Mouse (Mus musculus): ENCODE results near the gene Trim58. TPM values are rescaled to one million over a fixed set of nuclear protein-coding genes. Genes with fewer than 3 reads are reported as not detected.

Trim58 gene
- polyA plus RNA-seq, 1 experiment from 2014 or later = 0.26 TPM

- no peak for ATAC-seq (ENCODE audit: insufficient number of reproducible peaks, insufficient read depth, low FRiP score, low TSS enrichment)
- Histone ChIP-seq H3K4me1 (no peaks in the 10 kb centered on the region), H3K36me3 (no peaks in the 10 kb centered on the region), H3K9me3 (no peaks in the 10 kb centered on the region), H3K27me3 (no peaks in the 10 kb centered on the region), H3K4me2 (replicated peaks) (no peak overlapping the region), H3K9ac (no peak overlapping the region), H3K27ac (no peak overlapping the region), H3K4me3 (no peak overlapping the region)
These were observed 29.0 kb downstream of the Trim58 start for GRCm38 (mm10) chr11:58669252-58669651.

DNA sequence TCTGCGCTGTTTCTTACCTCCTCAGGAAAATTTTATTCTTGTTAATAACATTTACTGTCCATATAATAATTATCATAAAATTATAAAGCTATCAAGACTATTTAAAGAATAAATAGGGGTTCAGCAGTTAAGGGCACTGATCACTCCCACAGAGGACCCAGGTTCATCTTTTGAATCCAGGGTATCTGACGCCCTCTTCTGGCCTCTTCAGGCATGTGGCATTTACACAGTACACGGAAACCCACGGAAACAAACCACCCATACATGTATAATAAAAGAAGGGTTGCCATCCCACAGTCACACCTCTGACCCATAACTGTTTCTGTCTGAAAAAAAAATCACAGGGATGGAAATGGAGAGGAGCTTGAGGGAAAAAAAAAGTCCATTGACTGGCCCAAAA lies 31.6 kb downstream of the Trim58 start:
- ATAC-seq (ENCODE audit: insufficient number of reproducible peaks, insufficient read depth, low FRiP score, low TSS enrichment) = no peak
- Histone ChIP-seq H3K4me1 (no peaks in the 10 kb centered on the region), H3K4me3 (no peak overlapping the region), H3K4me2 (replicated peaks) (no peak overlapping the region), H3K36me3 (no peaks in the 10 kb centered on the region), H3K9ac (no peak overlapping the region), H3K9me3 (no peaks in the 10 kb centered on the region), H3K27me3 (no peaks in the 10 kb centered on the region), H3K27ac (no peak overlapping the region)
- WGBS = 55% methylated on average over 4 of the region's 4 CpGs

DNA sequence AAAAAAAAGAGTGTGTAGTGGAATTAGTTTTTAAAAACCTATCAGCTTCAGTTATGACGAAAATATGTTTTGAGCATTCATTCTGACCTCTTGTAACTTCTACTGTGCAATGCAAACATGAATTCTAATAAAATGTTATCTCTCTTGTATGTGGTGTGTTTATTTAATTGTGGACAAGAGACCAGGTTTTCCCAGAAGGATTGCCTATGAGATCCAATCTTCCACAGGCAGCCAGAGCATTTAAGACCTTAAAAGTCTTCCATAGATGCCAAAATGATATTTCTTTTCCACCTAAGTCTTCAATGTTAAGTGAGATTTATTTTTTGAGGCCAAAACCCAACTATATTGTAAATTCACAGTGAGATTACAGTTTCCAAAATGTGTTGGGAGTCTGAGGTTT lies 40.5 kb downstream of the Trim58 start, which contains the start of gene Olfr320:
Olfr320 (plus strand) TSS at position 301 of the 400 bp plus-strand sequence.
- Histone ChIP-seq H3K4me1 (no peaks in the 10 kb centered on the region), H3K27me3 (no peaks in the 10 kb centered on the region), H3K4me3 (no peak within 1 kb of the TSS), H3K9me3 (no peaks in the 10 kb centered on the region), H3K9ac (no peak within 1 kb of the TSS), H3K4me2 (replicated peaks) (no peak within 1 kb of the TSS), H3K36me3 (no peaks in the 10 kb centered on the region), H3K27ac (no peak within 1 kb of the TSS)
- WGBS = 92% methylated on average over 1 of the region's 1 CpGs
- no peak for ATAC-seq (ENCODE audit: insufficient number of reproducible peaks, insufficient read depth, low FRiP score, low TSS enrichment)

DNA sequence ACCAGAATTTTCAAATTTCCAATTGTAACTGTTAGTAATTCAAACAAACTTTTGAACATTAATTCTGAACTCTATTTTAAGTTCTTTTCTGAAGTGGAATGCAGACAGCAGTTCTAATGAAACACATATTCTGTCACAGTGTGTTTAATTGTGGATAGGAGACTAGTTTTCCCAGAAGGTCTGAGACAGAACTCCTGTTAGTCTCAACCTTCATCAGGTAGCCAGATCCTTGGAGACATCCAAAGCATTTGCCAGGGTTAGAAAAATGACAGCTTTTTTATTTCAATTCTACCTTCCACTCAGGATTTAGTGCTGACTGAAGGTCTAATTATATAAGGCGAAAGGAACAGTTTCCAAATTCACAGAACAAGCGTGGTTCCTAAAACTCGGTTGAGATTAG lies 58.6 kb downstream of the Trim58 start, which contains the start of gene Olfr319:
Olfr319 (plus strand) TSS at position 301 of the 400 bp plus-strand sequence.
- H3K4me2 ChIP-seq (replicated peaks) = no peak within 1 kb of the TSS
- no peak within 1 kb of the TSS for H3K9ac ChIP-seq
- no peak within 1 kb of the TSS for H3K4me3 ChIP-seq
- H3K36me3 ChIP-seq = no peaks in the 10 kb centered on the region
- no peaks in the 10 kb centered on the region for H3K4me1 ChIP-seq
- H3K27ac ChIP-seq = no peak within 1 kb of the TSS
- no peak for ATAC-seq (ENCODE audit: insufficient number of reproducible peaks, insufficient read depth, low FRiP score, low TSS enrichment)
- WGBS = 83% methylated on average over 3 of the region's 3 CpGs
- 0 out of 2 replicates have a peak, but pooled peaks cover 7% of the 10 kb centered on the region for H3K9me3 ChIP-seq
- no peaks in the 10 kb centered on the region for H3K27me3 ChIP-seq

Other genes with a start within 250 kb of the Trim58 start
- gene 1810065E05Rik, start 219.4 kb upstream of the Trim58 start, polyA plus RNA-seq (2016; fragmentation: Nextera tagmentation; extraction: Ambion mirVana) = not detected in 2 replicates
- not detected in 2 replicates for gene Gm12253, start 207.9 kb upstream of the Trim58 start, polyA plus RNA-seq (2016; fragmentation: Nextera tagmentation; extraction: Ambion mirVana)
- gene Lypd9, start 187.5 kb upstream of the Trim58 start, polyA plus RNA-seq (2016; fragmentation: Nextera tagmentation; extraction: Ambion mirVana) = not detected in 2 replicates
- not detected in 2 replicates for gene Olfr30, start 178.2 kb upstream of the Trim58 start, polyA plus RNA-seq (2016; fragmentation: Nextera tagmentation; extraction: Ambion mirVana)
- not detected in 2 replicates for gene Olfr332, start 147.9 kb upstream of the Trim58 start, polyA plus RNA-seq (2016; fragmentation: Nextera tagmentation; extraction: Ambion mirVana)
- not detected in 2 replicates for gene Olfr331, start 137.9 kb upstream of the Trim58 start, polyA plus RNA-seq (2016; fragmentation: Nextera tagmentation; extraction: Ambion mirVana)
- not detected in 2 replicates for gene Olfr330, start 105.6 kb upstream of the Trim58 start, polyA plus RNA-seq (2016; fragmentation: Nextera tagmentation; extraction: Ambion mirVana)
- gene Olfr329-ps, start 94.0 kb upstream of the Trim58 start, polyA plus RNA-seq (2016; fragmentation: Nextera tagmentation; extraction: Ambion mirVana) = not detected in 2 replicates
- gene Olfr328, start 84.8 kb upstream of the Trim58 start, polyA plus RNA-seq (2016; fragmentation: Nextera tagmentation; extraction: Ambion mirVana) = 0.08 TPM in 1 of 2 replicates, not detected in the other
- gene Olfr224, start 69.9 kb upstream of the Trim58 start, polyA plus RNA-seq (2016; fragmentation: Nextera tagmentation; extraction: Ambion mirVana) = not detected in 2 replicates
- not detected in 2 replicates for gene Olfr325, start 62.7 kb upstream of the Trim58 start, polyA plus RNA-seq (2016; fragmentation: Nextera tagmentation; extraction: Ambion mirVana)
- gene Olfr324, start 45.4 kb upstream of the Trim58 start, polyA plus RNA-seq (2016; fragmentation: Nextera tagmentation; extraction: Ambion mirVana) = not detected in 2 replicates
- not detected in 2 replicates for gene 2210407C18Rik, start 24.4 kb upstream of the Trim58 start, polyA plus RNA-seq (2016; fragmentation: Nextera tagmentation; extraction: Ambion mirVana)
- gene Olfr323, start 10.0 kb upstream of the Trim58 start, polyA plus RNA-seq (2016; fragmentation: Nextera tagmentation; extraction: Ambion mirVana) = not detected in 2 replicates
- not detected in 2 replicates for gene Olfr322, start 18.3 kb downstream of the Trim58 start, polyA plus RNA-seq (2016; fragmentation: Nextera tagmentation; extraction: Ambion mirVana)
- gene Olfr320, start 40.6 kb downstream of the Trim58 start, polyA plus RNA-seq (2016; fragmentation: Nextera tagmentation; extraction: Ambion mirVana) = not detected in 2 replicates
- gene Olfr319, start 58.7 kb downstream of the Trim58 start, polyA plus RNA-seq (2016; fragmentation: Nextera tagmentation; extraction: Ambion mirVana) = not detected in 2 replicates
- gene Olfr318, start 83.5 kb downstream of the Trim58 start, polyA plus RNA-seq (2016; fragmentation: Nextera tagmentation; extraction: Ambion mirVana) = not detected in 2 replicates
- not detected in 2 replicates for gene Olfr317, start 98.7 kb downstream of the Trim58 start, polyA plus RNA-seq (2016; fragmentation: Nextera tagmentation; extraction: Ambion mirVana)
- gene Olfr316, start 112.3 kb downstream of the Trim58 start, polyA plus RNA-seq (2016; fragmentation: Nextera tagmentation; extraction: Ambion mirVana) = not detected in 2 replicates
- not detected in 2 replicates for gene Olfr315, start 132.7 kb downstream of the Trim58 start, polyA plus RNA-seq (2016; fragmentation: Nextera tagmentation; extraction: Ambion mirVana)
- gene Olfr314, start 142.5 kb downstream of the Trim58 start, polyA plus RNA-seq (2016; fragmentation: Nextera tagmentation; extraction: Ambion mirVana) = not detected in 2 replicates
- gene Fam183b, start 161.5 kb downstream of the Trim58 start, polyA plus RNA-seq (2016; fragmentation: Nextera tagmentation; extraction: Ambion mirVana) = 0.42 and 0.59 TPM in 2 replicates
- not detected in 2 replicates for gene Olfr313, start 174.5 kb downstream of the Trim58 start, polyA plus RNA-seq (2016; fragmentation: Nextera tagmentation; extraction: Ambion mirVana)
- gene Olfr312, start 188.8 kb downstream of the Trim58 start, polyA plus RNA-seq (2016; fragmentation: Nextera tagmentation; extraction: Ambion mirVana) = not detected in 2 replicates
- not detected in 2 replicates for gene Olfr311, start 198.8 kb downstream of the Trim58 start, polyA plus RNA-seq (2016; fragmentation: Nextera tagmentation; extraction: Ambion mirVana)
- gene Gm12258, start 206.7 kb downstream of the Trim58 start, polyA plus RNA-seq (2016; fragmentation: Nextera tagmentation; extraction: Ambion mirVana) = 14.2 and 14.4 TPM in 2 replicates
- 10.1 and 10.7 TPM in 2 replicates for gene 2810021J22Rik, start 226.8 kb downstream of the Trim58 start, polyA plus RNA-seq (2016; fragmentation: Nextera tagmentation; extraction: Ambion mirVana)

Measured in embryonic facial prominence, embryonic 12.5 days (tissue).